Mouse (Mus musculus) layer of hippocampus, adult 2 months (tissue): ENCODE results near the gene Hist1h2bh. TPM values are rescaled to one million over a fixed set of nuclear protein-coding genes. Genes with fewer than 3 reads are reported as not detected.

Experiments
- DNase-seq, 2 experiments: peaks; one replicate each; pipeline ENCODE4 v3.0.0; 2022; ENCODE audit warnings: low spot score in 2 of 2
- H3K27ac ChIP-seq: fragments of 200-600 bp; 2 replicates; pipeline ENCODE4 v1.8.1; 2022
- H3K4me3 ChIP-seq: fragments of 200-600 bp; 2 replicates; pipeline ENCODE4 v1.8.1; 2022; ENCODE audit warnings: mild to moderate bottlenecking
- CTCF ChIP-seq: fragments of 200-600 bp; conservative IDR thresholded peaks from 2 replicates; pipeline ENCODE4 v1.8.1; 2022; ENCODE audit warnings: antibody characterized with exemption, mild to moderate bottlenecking, moderate library complexity
- microRNA-seq, 2 experiments: library from miRNA; unstranded; fragments of <30 nt; microRNA quantifications; one replicate each; pipeline ENCODE4 v1.2.0; 2021
- total RNA-seq, 2 experiments: library from RNA; stranded (reverse); gene quantifications; 2 replicates each; pipeline ENCODE4 v1.2.3; 2021

Hist1h2bh gene
- total RNA-seq, 2 experiments from 2014 or later, result 0.39 to 1.2 TPM

- no peak for TF ChIP-seq CTCF
- Histone ChIP-seq H3K27ac (no peak overlapping the region), H3K4me3 (peak overlapping the region; percentile 39)
- peak in 1 of 2 experiments; percentile 51 for DNase-seq
Observed at GRCm38 (mm10) chr13:23497656-23498321, 45.4 kb downstream of the Hist1h2bh start.

GRCm38 (mm10) chr13:23495526-23495925 lies 47.7 kb downstream of the Hist1h2bh start:
- Histone ChIP-seq H3K27ac (no peak overlapping the region), H3K4me3 (no peak overlapping the region)
- TF ChIP-seq CTCF, result no peak
- no peak for DNase-seq

GRCm38 (mm10) chr13:23491990-23492389 lies 51.2 kb downstream of the Hist1h2bh start:
- DNase-seq, result no peak
- Histone ChIP-seq H3K27ac (no peak overlapping the region), H3K4me3 (peak overlapping the region; percentile 17; the same call in 1 of the 2 replicates)
- TF ChIP-seq CTCF, result no peak

Small RNAs within 50 kb of the gene (microRNA-seq; reads per million reads assigned to microRNA genes)
- 0 reads per million in 2 experiments for gene Gm44297
- 0 reads per million in 2 experiments for gene Gm44359
- 0 reads per million in 2 experiments for gene Gm44394
- gene n-TStga1, result 0 to 0.18 reads per million in 2 experiments

Other genes starting within 250 kb of the Hist1h2bh start
- gene Zfp322a, start 174.2 kb downstream of the Hist1h2bh start, total RNA-seq, result 10 to 100 TPM; 28.7 to 33.6 TPM
- 1 to 10 TPM; 7.8 to 9.7 TPM for gene Abt1, start 119.5 kb downstream of the Hist1h2bh start, total RNA-seq
- gene Btn1a1, start 77.5 kb downstream of the Hist1h2bh start, total RNA-seq, result not detected
- gene Btn2a2, start 54.5 kb downstream of the Hist1h2bh start, total RNA-seq, result under 1 TPM; 0.49 to 0.52 TPM
- 100 to 1,000 TPM; 333 to 344 TPM for gene Hist1h4h, start 12.3 kb downstream of the Hist1h2bh start, total RNA-seq
- gene Hist1h2af, start 9.5 kb downstream of the Hist1h2bh start, total RNA-seq, result 10 to 100 TPM in 1 of 2 experiments, 1 to 10 TPM in 1; 6.9 to 12.2 TPM
- gene Hist1h3g, start 8.0 kb downstream of the Hist1h2bh start, total RNA-seq, result 1 to 10 TPM; 3.6 to 5.5 TPM
- gene Hist1h3f, start 660 bp upstream of the Hist1h2bh start, total RNA-seq, result 10 to 100 TPM; 17.7 to 18.3 TPM
- 100 to 1,000 TPM; 150 to 167 TPM for gene Hist1h4f, start 8.3 kb upstream of the Hist1h2bh start, total RNA-seq
- gene Hist1h1d, start 9.9 kb upstream of the Hist1h2bh start, total RNA-seq, result 1 to 10 TPM; 4.6 to 5.5 TPM
- 10 to 100 TPM; 45.3 to 54.6 TPM for gene Hist1h3e, start 19.0 kb upstream of the Hist1h2bh start, total RNA-seq
- gene Hist1h2ae, start 27.8 kb upstream of the Hist1h2bh start, total RNA-seq, result 1 to 10 TPM; 6.6 to 7.7 TPM
- gene Hist1h2bg, start 28.0 kb upstream of the Hist1h2bh start, total RNA-seq, result 10 to 100 TPM; 74.0 to 78.9 TPM
- 10 to 100 TPM; 22.8 to 29.6 TPM for gene Hist1h2bf, start 30.8 kb upstream of the Hist1h2bh start, total RNA-seq
- gene Hist1h2ad, start 31.0 kb upstream of the Hist1h2bh start, total RNA-seq, result 10 to 100 TPM in 1 of 2 experiments, 1 to 10 TPM in 1; 5.0 to 13.0 TPM
- 10 to 100 TPM; 12.1 to 13.0 TPM for gene Hist1h3d, start 32.4 kb upstream of the Hist1h2bh start, total RNA-seq
- 100 to 1,000 TPM; 140 to 146 TPM for gene Hist1h4d, start 38.2 kb upstream of the Hist1h2bh start, total RNA-seq
- gene Hist1h2be, start 77.7 kb upstream of the Hist1h2bh start, total RNA-seq, result 10 to 100 TPM in 1 of 2 experiments, 1 to 10 TPM in 1; 8.8 to 10.1 TPM
- gene Hist1h1e, start 79.2 kb upstream of the Hist1h2bh start, total RNA-seq, result 10 to 100 TPM; 50.6 to 58.1 TPM
- 1 to 10 TPM; 2.9 to 4.0 TPM for gene Hist1h2ac, start 140.6 kb upstream of the Hist1h2bh start, total RNA-seq
- 10 to 100 TPM; 45.1 to 50.2 TPM for gene Hist1h2bc, start 140.8 kb upstream of the Hist1h2bh start, total RNA-seq
- gene Hist1h1t, start 152.4 kb upstream of the Hist1h2bh start, total RNA-seq, result not detected
- gene Hist1h4c, start 155.1 kb upstream of the Hist1h2bh start, total RNA-seq, result 100 to 1,000 TPM; 108 to 115 TPM
- gene Hfe, start 167.5 kb upstream of the Hist1h2bh start, total RNA-seq, result 1 to 10 TPM; 3.2 to 3.6 TPM
- gene Hist1h1c, start 195.4 kb upstream of the Hist1h2bh start, total RNA-seq, result 10 to 100 TPM; 59.1 to 68.1 TPM
- 1 to 10 TPM; 3.6 to 5.9 TPM for gene Hist1h3c, start 202.2 kb upstream of the Hist1h2bh start, total RNA-seq
- 10 to 100 TPM; 23.0 to 24.7 TPM for gene Hist1h2bb, start 203.3 kb upstream of the Hist1h2bh start, total RNA-seq
- 10 to 100 TPM; 24.4 to 27.3 TPM for gene Hist1h2ab, start 207.7 kb upstream of the Hist1h2bh start, total RNA-seq
- 10 to 100 TPM; 13.6 to 15.0 TPM for gene Hist1h3b, start 208.9 kb upstream of the Hist1h2bh start, total RNA-seq
- gene Hist1h4b, start 213.6 kb upstream of the Hist1h2bh start, total RNA-seq, result 10 to 100 TPM; 70.9 to 73.8 TPM
- 10 to 100 TPM; 46.0 to 55.3 TPM for gene Hist1h4a, start 217.8 kb upstream of the Hist1h2bh start, total RNA-seq
- gene Hist1h3a, start 219.0 kb upstream of the Hist1h2bh start, total RNA-seq, result 10 to 100 TPM; 35.0 to 41.6 TPM
- gene Hist1h1a, start 220.3 kb upstream of the Hist1h2bh start, total RNA-seq, result 10 to 100 TPM; 18.5 to 18.9 TPM
- not detected for gene Trim38, start 226.5 kb upstream of the Hist1h2bh start, total RNA-seq